Mouse (Mus musculus) adrenal gland, postnatal 10 days (tissue): ENCODE data around the gene Slc33a1. TPM values are rescaled to one million over a fixed set of nuclear protein-coding genes. Genes with fewer than 3 reads are reported as not detected.

Source experiments
- DNase-seq: peaks from one replicate; pipeline ENCODE4 v3.0.0; 2021; ENCODE audit warnings: mixed read lengths
- long read RNA-seq, 2 experiments: library from polyadenylated mRNA; stranded (forward); transcript quantifications; one replicate each; pipeline ENCODE4 v2.0.0; 2021
- total RNA-seq, 2 experiments: library from RNA; stranded (reverse); gene quantifications; 2 replicates each; pipeline ENCODE4 v1.2.3; 2021

Gene Slc33a1
- total RNA-seq = 10 to 100 TPM; 23.7 to 26.5 TPM
- long read RNA-seq, experiment 1, transcript Slc33a1-201 (6 exons, 3,150 nt) = major isoform, 29 of 41 reads
- long read RNA-seq, experiment 1, partial matches to known transcripts = 1 of 41 reads
- long read RNA-seq, experiment 1, other reads (novel, unspliced or antisense) = 10 of 41 reads
- long read RNA-seq, experiment 2, transcript Slc33a1-201 (6 exons, 3,150 nt) = major isoform, 13 of 17 reads
- long read RNA-seq, experiment 2, partial matches to known transcripts = 0 of 17 reads
- long read RNA-seq, experiment 2, other reads (novel, unspliced or antisense) = 4 of 17 reads

- DNase-seq = peak; percentile 99
Measured at GRCm38 (mm10) chr3:63964100-63964921, at the start of gene Slc33a1. Gene Slc33a1 (minus strand): TSS chr3:63964768.

GRCm38 (mm10) chr3:63988722-63989440, 24.3 kb upstream of the Slc33a1 start:
- no peak for DNase-seq

- DNase-seq = no peak
Measured at GRCm38 (mm10) chr3:63986656-63987055, 22.1 kb upstream of the Slc33a1 start.

- no peak for DNase-seq
Measured at GRCm38 (mm10) chr3:63977895-63978294, 13.3 kb upstream of the Slc33a1 start.

GRCm38 (mm10) chr3:63975955-63976908, 11.7 kb upstream of the Slc33a1 start, which contains the start of gene Gmps:
Gene Gmps (plus strand): TSS chr3:63976106.
- DNase-seq = peak; percentile 95

- DNase-seq = no peak
Measured at GRCm38 (mm10) chr3:63965929-63966328, 1.4 kb upstream of the Slc33a1 start.

GRCm38 (mm10) chr3:63964922-63965249, 318 bp upstream of the Slc33a1 start:
- no peak for DNase-seq

- DNase-seq = peak; percentile 13
Measured at GRCm38 (mm10) chr3:63963421-63964099, 1.0 kb downstream of the Slc33a1 start.

- no peak for DNase-seq
Measured at GRCm38 (mm10) chr3:63949837-63950236, 14.7 kb downstream of the Slc33a1 start.

GRCm38 (mm10) chr3:63941204-63941850, 23.2 kb downstream of the Slc33a1 start:
- no peak for DNase-seq

GRCm38 (mm10) chr3:63938928-63939327, 25.6 kb downstream of the Slc33a1 start:
- no peak for DNase-seq

GRCm38 (mm10) chr3:63928878-63929859, 35.4 kb downstream of the Slc33a1 start, which contains the start of gene E130311K13Rik:
Gene E130311K13Rik (minus strand): TSS chr3:63929472.
- peak; percentile 98 for DNase-seq

- peak; percentile 25 for DNase-seq
Measured at GRCm38 (mm10) chr3:63919634-63920033, 44.9 kb downstream of the Slc33a1 start.

GRCm38 (mm10) chr3:63910301-63910700, 54.3 kb downstream of the Slc33a1 start:
- no peak for DNase-seq

GRCm38 (mm10) chr3:63905241-63905640, 59.3 kb downstream of the Slc33a1 start:
- DNase-seq = peak; percentile 31

- no peak for DNase-seq
Measured at GRCm38 (mm10) chr3:63904157-63904556, 60.4 kb downstream of the Slc33a1 start.

GRCm38 (mm10) chr3:63900021-63900571, 64.5 kb downstream of the Slc33a1 start:
- no peak for DNase-seq

GRCm38 (mm10) chr3:63899309-63899695, 65.3 kb downstream of the Slc33a1 start, which contains the start of gene Plch1:
Gene Plch1 (minus strand): TSS chr3:63899472.
- peak; percentile 68 for DNase-seq
